Mouse (Mus musculus): ENCODE data around the gene Arhgap20. TPM values are rescaled to one million over a fixed set of nuclear protein-coding genes. Genes with fewer than 3 reads are reported as not detected.

Arhgap20 gene
- total RNA-seq, 2 experiments from 2014 or later: 3.5 to 5.0 TPM

- DNase-seq: no peak
These were observed 33.1 kb downstream of the Arhgap20 start for GRCm38 (mm10) chr9:51798251-51798650.

GRCm38 (mm10) chr9:51799156-51799555 lies 34.0 kb downstream of the Arhgap20 start:
- peak; percentile 23 for DNase-seq

GRCm38 (mm10) chr9:51807272-51807671 lies 42.1 kb downstream of the Arhgap20 start:
- DNase-seq: no peak

GRCm38 (mm10) chr9:51812931-51813330 lies 47.8 kb downstream of the Arhgap20 start:
- DNase-seq: peak; percentile 18

- DNase-seq: no peak
These were observed 59.4 kb downstream of the Arhgap20 start for GRCm38 (mm10) chr9:51824516-51824915.

GRCm38 (mm10) chr9:51831596-51831995 lies 66.5 kb downstream of the Arhgap20 start:
- DNase-seq: no peak

- DNase-seq: no peak
These were observed 67.2 kb downstream of the Arhgap20 start for GRCm38 (mm10) chr9:51832368-51832767.

- no peak for DNase-seq
These were observed 72.6 kb downstream of the Arhgap20 start for GRCm38 (mm10) chr9:51837716-51838115.

GRCm38 (mm10) chr9:51843216-51843615 lies 78.1 kb downstream of the Arhgap20 start:
- peak; percentile 74 for DNase-seq

- no peak for DNase-seq
These were observed 80.7 kb downstream of the Arhgap20 start for GRCm38 (mm10) chr9:51845796-51846195.

- DNase-seq: no peak
These were observed 88.6 kb downstream of the Arhgap20 start for GRCm38 (mm10) chr9:51853772-51854171.

- DNase-seq: no peak
These were observed 99.1 kb downstream of the Arhgap20 start for GRCm38 (mm10) chr9:51864273-51864672.

- no peak for DNase-seq
These were observed 101.5 kb downstream of the Arhgap20 start for GRCm38 (mm10) chr9:51866634-51867033.

GRCm38 (mm10) chr9:51869056-51869455 lies 103.9 kb downstream of the Arhgap20 start:
- DNase-seq: peak; percentile 14

GRCm38 (mm10) chr9:51874348-51874747 lies 109.2 kb downstream of the Arhgap20 start:
- no peak for DNase-seq

GRCm38 (mm10) chr9:51875531-51875930 lies 110.4 kb downstream of the Arhgap20 start:
- peak; percentile 10 for DNase-seq

GRCm38 (mm10) chr9:51881386-51881785 lies 116.2 kb downstream of the Arhgap20 start:
- DNase-seq: peak; percentile 32

- peak; percentile 41 for DNase-seq
These were observed 116.7 kb downstream of the Arhgap20 start for GRCm38 (mm10) chr9:51881881-51882280.

GRCm38 (mm10) chr9:51883319-51883718 lies 118.2 kb downstream of the Arhgap20 start:
- DNase-seq: peak; percentile 68

- DNase-seq: no peak
These were observed 127.8 kb downstream of the Arhgap20 start for GRCm38 (mm10) chr9:51892921-51893320.

Other genes starting within 250 kb of the Arhgap20 start
- 1,000 to 10,000 TPM in 1 of 2 experiments, 100 to 1,000 TPM in 1; 658 to 1,673 TPM for gene Fdx1, start 198.2 kb downstream of the Arhgap20 start, total RNA-seq (2021)